Mouse (Mus musculus) macrophage (primary cell): Measurements from ENCODE around the gene Cdh4. TPM values are rescaled to one million over a fixed set of nuclear protein-coding genes. Genes with fewer than 3 reads are reported as not detected.

ENCODE experiments used
- H3K27ac ChIP-seq: fragments of 350-480 bp; formaldehyde crosslinking; 2 replicates; pipeline ENCODE4 v1.9.0; 2021
- H3K36me3 ChIP-seq: fragments of 350-480 bp; formaldehyde crosslinking; 2 replicates; pipeline ENCODE4 v1.9.0; 2021; ENCODE audit errors: inconsistent target
- H3K4me3 ChIP-seq: fragments of 350-480 bp; formaldehyde crosslinking; 2 replicates; pipeline ENCODE4 v1.9.0; 2021; ENCODE audit errors: inconsistent target
- H3K79me2 ChIP-seq: fragments of 350-480 bp; formaldehyde crosslinking; 2 replicates; pipeline ENCODE4 v1.9.0; 2021; ENCODE audit errors: inconsistent target
- WGBS: methylation state at CpG from one replicate; pipeline ENCODE4 v1.1.7; 2026; ENCODE audit warnings: inconsistent platforms; ENCODE audit not compliant: missing documents; 5-methylcytosine and 5-hydroxymethylcytosine counted together
- polyA plus RNA-seq: library from polyadenylated mRNA; stranded (reverse); fragments of 250-400 nt; gene quantifications from 3 replicates; pipeline ENCODE4 v1.2.4, GENCODE M21; 2018; ENCODE audit warnings: inconsistent platforms

The Cdh4 gene
- polyA plus RNA-seq, 1 experiment from 2014 or later = not detected

- no peak overlapping the region for H3K27ac ChIP-seq
- WGBS = 0% methylated on average over 4 of the region's 4 CpGs
- H3K79me2 ChIP-seq = peaks cover 43% of the 10 kb centered on the region
- no peaks in the 10 kb centered on the region for H3K36me3 ChIP-seq
- no peak overlapping the region for H3K4me3 ChIP-seq
These were observed 494.9 kb downstream of the Cdh4 start for GRCm38 (mm10) chr2:179937091-179937490.

GRCm38 (mm10) chr2:179941696-179942095 is 499.5 kb downstream of the Cdh4 start:
- 100% methylated on average over 1 of the region's 1 CpGs for WGBS
- peaks cover 81% of the 10 kb centered on the region for H3K79me2 ChIP-seq
- H3K27ac ChIP-seq = no peak overlapping the region
- H3K36me3 ChIP-seq = no peaks in the 10 kb centered on the region
- H3K4me3 ChIP-seq = no peak overlapping the region

- no peak overlapping the region for H3K4me3 ChIP-seq
- no peak overlapping the region for H3K27ac ChIP-seq
- H3K79me2 ChIP-seq = peaks cover 100% of the 10 kb centered on the region
- H3K36me3 ChIP-seq = no peaks in the 10 kb centered on the region
- WGBS = 73% methylated on average over 3 of the region's 4 CpGs
These were observed 502.8 kb downstream of the Cdh4 start for GRCm38 (mm10) chr2:179945051-179945450.

GRCm38 (mm10) chr2:179946496-179946895 is 504.3 kb downstream of the Cdh4 start:
- Histone ChIP-seq H3K36me3 (no peaks in the 10 kb centered on the region), H3K27ac (no peak overlapping the region), H3K4me3 (no peak overlapping the region), H3K79me2 (peaks cover 100% of the 10 kb centered on the region)
- WGBS = 95% methylated on average over 6 of the region's 6 CpGs

- Histone ChIP-seq H3K27ac (no peak overlapping the region), H3K4me3 (no peak overlapping the region), H3K79me2 (peaks cover 100% of the 10 kb centered on the region), H3K36me3 (no peaks in the 10 kb centered on the region)
- 68% methylated on average over 5 of the region's 5 CpGs for WGBS
These were observed 505.4 kb downstream of the Cdh4 start for GRCm38 (mm10) chr2:179947607-179948006.

GRCm38 (mm10) chr2:179948820-179949219 is 506.6 kb downstream of the Cdh4 start:
- H3K27ac ChIP-seq = no peak overlapping the region
- WGBS = 40% methylated on average over 5 of the region's 5 CpGs

More at GRCm38 (mm10) chr2:179948820-179949219, 506.6 kb downstream of the Cdh4 start:
- Histone ChIP-seq H3K79me2 (peaks cover 98% of the 10 kb centered on the region), H3K4me3 (no peak overlapping the region), H3K36me3 (no peaks in the 10 kb centered on the region)
